In the genomic region with DNA sequence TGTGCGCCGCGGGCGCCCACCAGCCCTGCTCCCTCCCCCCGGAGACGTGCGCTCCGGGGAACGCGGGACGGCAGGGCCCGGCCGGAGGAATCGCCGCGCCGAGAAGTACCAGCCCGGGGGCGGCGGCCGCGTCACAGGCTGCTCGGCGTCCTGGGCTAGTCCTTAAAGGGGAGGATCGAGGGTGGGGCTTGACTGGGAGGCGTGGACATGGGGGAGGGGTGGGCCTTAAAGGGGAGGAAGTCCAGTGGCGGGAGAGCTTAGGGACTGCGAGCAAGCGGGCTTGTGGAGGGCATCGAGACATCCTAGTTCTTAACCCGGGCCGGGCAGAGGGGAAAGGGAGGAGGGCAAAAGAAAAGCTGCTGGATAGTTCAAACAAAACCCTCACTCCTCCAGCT, we compare ENCODE assay signal across 8 mouse cellular contexts. TPM values are rescaled to one million over a fixed set of nuclear protein-coding genes. Genes with fewer than 3 reads are reported as not detected.
DNase-seq lines count a peak whose midpoint lies in the region; ATAC-seq and TF ChIP-seq lines count a peak whose summit lies in the region.

TSS of gene Mapkapk2 (minus strand) at position 127 of the 395 bp plus-strand sequence.

- peak within 1 kb of the TSS; percentile 97 for H3K9ac ChIP-seq in MEL (ENCODE audit: control insufficient read depth, low read depth, low read length, poor library complexity, severe bottlenecking)
- H3K9ac ChIP-seq in forebrain, postnatal 0 days = peak within 1 kb of the TSS; percentile 62

- H3K4me2 ChIP-seq in forebrain, postnatal 0 days (ENCODE audit: low read depth) = peak within 1 kb of the TSS; percentile 78

- no peak for TF ChIP-seq EP300 in MEL (IDR thresholded peaks at IDR 0.05; ENCODE audit: low read depth in 1 of 2, low read length in 2 of 2)

- H3K36me3 ChIP-seq in MEL (ENCODE audit: control insufficient read depth in 1 of 2, insufficient read depth in 2 of 2, low read length in 2 of 2) = peaks cover 0 to 4% of the 10 kb centered on the region in 2 experiments; a peak in 2 of 4 replicates
- no peaks in the 10 kb centered on the region for H3K36me3 ChIP-seq in forebrain, postnatal 0 days (ENCODE audit: insufficient read depth)

- peaks cover 0 to 3% of the 10 kb centered on the region in 2 experiments; a peak in 1 of 4 replicates for H3K4me1 ChIP-seq in MEL (ENCODE audit: control insufficient read depth in 1 of 2, insufficient read depth in 2 of 2, low read length in 2 of 2)
- peaks cover 15% of the 10 kb centered on the region; the same call in 1 of the 2 replicates for H3K4me1 ChIP-seq in forebrain, postnatal 0 days (ENCODE audit: insufficient read depth)

- H3K79me2 ChIP-seq in MEL (ENCODE audit: control insufficient read depth, insufficient read depth, low read length, poor library complexity) = peaks cover 34% of the 10 kb centered on the region

- peak within 1 kb of the TSS; percentile 98 to 99 for H3K4me3 ChIP-seq in MEL (ENCODE audit: control insufficient read depth in 1 of 2, insufficient read depth in 1 of 2, low read depth in 2 of 2, low read length in 2 of 2)
- peak within 1 kb of the TSS; percentile 94 for H3K4me3 ChIP-seq in forebrain, postnatal 0 days (ENCODE audit: low read depth, low read length)

- ATAC-seq in forebrain, postnatal 0 days = peak; percentile 95

- 1% methylated on average over 24 of the region's 32 CpGs for WGBS in forebrain, postnatal 0 days

- no peak for TF ChIP-seq CTCF in MEL (IDR thresholded peaks at IDR 0.05 in 2 of 3, conservative IDR thresholded peaks at IDR 0.05 in 1 of 3; ENCODE audit: control insufficient read depth in 1 of 3, insufficient read depth in 1 of 3, low read depth in 2 of 3, low read length in 3 of 3, poor library complexity in 1 of 3, severe bottlenecking in 1 of 3)
- TF ChIP-seq CTCF in forebrain, postnatal 0 days (IDR thresholded peaks at IDR 0.05; ENCODE audit: low read depth) = no peak

- no peaks in the 10 kb centered on the region for H3K9me3 ChIP-seq in MEL (replicated peaks; ENCODE audit: insufficient read depth, low read length)
- no peaks in the 10 kb centered on the region for H3K9me3 ChIP-seq in forebrain, postnatal 0 days (ENCODE audit: low read length)

- TF ChIP-seq RAD21 in MEL (IDR thresholded peaks at IDR 0.05; ENCODE audit: low read depth, low read length) = no peak

- H3K27me3 ChIP-seq in MEL (ENCODE audit: control insufficient read depth in 1 of 2, insufficient read depth in 2 of 2, low read length in 2 of 2) = peaks cover 0 to 2% of the 10 kb centered on the region in 2 experiments; a peak in 1 of 4 replicates
- H3K27me3 ChIP-seq in forebrain, postnatal 0 days (ENCODE audit: insufficient read depth, low read length) = no peaks in the 10 kb centered on the region

- peak; percentile 63; a peak in 1 of 4 replicates for TF ChIP-seq POLR2A in MEL (IDR thresholded peaks at IDR 0.05; ENCODE audit: control insufficient read depth in 1 of 2, insufficient read depth in 1 of 2, low read depth in 1 of 2, low read length in 2 of 2, poor library complexity in 1 of 2)

- peak; percentile 94 for DNase-seq in MEL (ENCODE audit: low read depth, low spot score)
- peak; percentile 90 to 93 for DNase-seq in cerebellum, adult 18-20 months
- peak; percentile 91 for DNase-seq in forebrain, postnatal 0 days
- peak; percentile 96 for DNase-seq in heart, postnatal 4 days
- peak; percentile 90 for DNase-seq in layer of hippocampus, adult 9-11 months
- peak; percentile 96 for DNase-seq in lung, postnatal 10 days
- peak; percentile 91 for DNase-seq in ovary, postnatal 36 days (ENCODE audit: low spot score)
- DNase-seq in thymus, postnatal 25 days = peak; percentile 87

- H3K27ac ChIP-seq in MEL (ENCODE audit: control insufficient read depth, low read depth, low read length) = peak within 1 kb of the TSS; percentile 69
- H3K27ac ChIP-seq in forebrain, postnatal 0 days (ENCODE audit: low read depth, low read length) = peak within 1 kb of the TSS; percentile 76

TF ChIP-seq in MEL, 35 proteins besides CTCF, POLR2A, EP300 and RAD21:
- TF ChIP-seq CHD1 (IDR thresholded peaks at IDR 0.05; ENCODE audit: low read depth, low read length) (no peak), E2F4 (IDR thresholded peaks at IDR 0.05; ENCODE audit: borderline replicate concordance, low read depth, low read length) (no peak), MAZ (IDR thresholded peaks at IDR 0.05; ENCODE audit: low read depth, low read length) (no peak; the same call in 1 of the 2 replicates), MEF2A (IDR thresholded peaks at IDR 0.05; ENCODE audit: extremely low read depth, insufficient replicate concordance, low read depth, low read length, poor library complexity, severe bottlenecking) (no peak), GABPA (IDR thresholded peaks at IDR 0.05; ENCODE audit: low read depth, low read length) (no peak), HCFC1 (IDR thresholded peaks at IDR 0.05; ENCODE audit: low read depth, low read length) (peak; percentile 75), TCF12 (IDR thresholded peaks at IDR 0.05; ENCODE audit: low read depth, low read length) (0 out of 2 replicates have a peak, but pooled peaks have one; percentile 10), RCOR1 (IDR thresholded peaks at IDR 0.05; ENCODE audit: low read depth, low read length) (no peak), ZNF384 (IDR thresholded peaks at IDR 0.05; ENCODE audit: low read depth, low read length) (no peak), TAL1 (IDR thresholded peaks at IDR 0.05; ENCODE audit: low read length) (no peak), TBP (IDR thresholded peaks at IDR 0.05; ENCODE audit: low read depth, low read length) (peak; percentile 54; the same call in 1 of the 2 replicates), KAT2A (conservative IDR thresholded peaks at IDR 0.05; ENCODE audit: low read depth, low read length) (no peak), SIN3A (IDR thresholded peaks at IDR 0.05; ENCODE audit: low read length) (peak; percentile 63), NRF1 (IDR thresholded peaks at IDR 0.05; ENCODE audit: insufficient read depth, low read depth, low read length, poor library complexity, severe bottlenecking) (no peak), MYC (IDR thresholded peaks at IDR 0.05; ENCODE audit: low read depth, low read length) (no peak), MYB (IDR thresholded peaks at IDR 0.05; ENCODE audit: low read depth, low read length) (no peak), ELF1 (IDR thresholded peaks at IDR 0.05; ENCODE audit: low read depth, low read length) (no peak), USF2 (IDR thresholded peaks at IDR 0.05; ENCODE audit: borderline replicate concordance in 1 of 2, insufficient read depth in 1 of 2, low read depth in 1 of 2, low read length in 2 of 2) (no peak), POLR2AphosphoS5 (IDR thresholded peaks at IDR 0.05; ENCODE audit: borderline replicate concordance, low read depth, low read length) (no peak), MAFK (IDR thresholded peaks at IDR 0.05; ENCODE audit: borderline replicate concordance, low read depth, low read length) (no peak), GATA1 (IDR thresholded peaks at IDR 0.05; ENCODE audit: low read depth, low read length) (no peak), BHLHE40 (IDR thresholded peaks at IDR 0.05; ENCODE audit: borderline replicate concordance, low read depth, low read length) (no peak), NELFE (IDR thresholded peaks at IDR 0.05; ENCODE audit: low read depth, low read length) (peak; percentile 61), JUND (IDR thresholded peaks at IDR 0.05; ENCODE audit: low read depth, low read length) (no peak), CHD2 (IDR thresholded peaks at IDR 0.05; ENCODE audit: low read length) (no peak), UBTF (IDR thresholded peaks at IDR 0.05; ENCODE audit: borderline replicate concordance, insufficient read depth, low read depth, low read length) (no peak), SMC3 (IDR thresholded peaks at IDR 0.05; ENCODE audit: low read depth, low read length) (no peak), ETS1 (IDR thresholded peaks at IDR 0.05; ENCODE audit: low read depth, low read length) (no peak), ZC3H11A (IDR thresholded peaks at IDR 0.05; ENCODE audit: low read depth, low read length) (no peak), ZKSCAN1 (IDR thresholded peaks at IDR 0.05; ENCODE audit: low read depth, low read length) (no peak), POLR2AphosphoS2 (IDR thresholded peaks at IDR 0.05; ENCODE audit: low read length) (0 out of 2 replicates have a peak, but pooled peaks have one; percentile 32), USF1 (IDR thresholded peaks at IDR 0.05; ENCODE audit: low read depth, low read length) (no peak), MXI1 (IDR thresholded peaks at IDR 0.05; ENCODE audit: low read depth, low read length) (no peak; the same call in none of the 2 replicates), MAX (IDR thresholded peaks at IDR 0.05; ENCODE audit: low read length) (no peak), ZMIZ1 (IDR thresholded peaks at IDR 0.05; ENCODE audit: low read depth, low read length) (no peak)
TF ChIP-seq in MEL: peak in this region for 6.

RNA-seq across cellular contexts. Expression of gene Mapkapk2, which starts in this region (rescaled TPM):
- 51.7 and 53.2 TPM in 2 replicates for total RNA-seq in MEL (2012; rRNA removed)
- polyA plus RNA-seq in MEL (2012; ENCODE audit: insufficient read depth in 1 of 2, insufficient read length in 2 of 2, low read depth in 1 of 2, low replicate concordance in 2 of 2, missing spikeins in 1 of 2) = 10 to 100 TPM in 1 of 2 experiments, not detected in 1; 85.4 TPM
- total RNA-seq in forebrain, postnatal 0 days (2014; rRNA removed) = 47.9 and 57.3 TPM in 2 replicates
- polyA plus RNA-seq in forebrain, postnatal 0 days (2015; fragmentation: Nextera tagmentation; extraction: Ambion mirVana) = 18.0 and 18.3 TPM in 2 replicates
- 100 to 1,000 TPM; 206 to 226 TPM for total RNA-seq in heart, postnatal 4 days (2021)

Comparison
In these comparisons a context has a peak if more than half of its experiments do, and no peak if none do; other contexts are left out.
1. Peak in every context shown above with its lines: DNase-seq, ATAC-seq, H3K4me3 ChIP-seq and H3K27ac ChIP-seq.